Mouse (Mus musculus) testis, adult 2 months (tissue): Measurements from ENCODE around the gene Actn4. TPM values are rescaled to one million over a fixed set of nuclear protein-coding genes. Genes with fewer than 3 reads are reported as not detected.
A peak's percentile ranks its signal among the peaks of the same experiment; 100 is the strongest.

ENCODE experiments used
- H3K27ac ChIP-seq: fragments of 200-500 bp; 2 replicates; pipeline ENCODE4 v1.5.1; 2012; ENCODE audit warnings: low read depth, low read length; ENCODE audit not compliant: control insufficient read depth, insufficient read depth
- H3K27me3 ChIP-seq: fragments of 200-500 bp; 2 replicates; pipeline ENCODE4 v1.6.1; 2012; ENCODE audit warnings: mild to moderate bottlenecking, low read length, moderate library complexity; ENCODE audit not compliant: control insufficient read depth, insufficient read depth
- H3K36me3 ChIP-seq: fragments of 200-500 bp; 2 replicates; pipeline ENCODE4 v1.6.1; 2012; ENCODE audit warnings: mild to moderate bottlenecking, low read length; ENCODE audit not compliant: control insufficient read depth, insufficient read depth
- H3K4me1 ChIP-seq: fragments of 200-500 bp; 2 replicates; pipeline ENCODE4 v1.6.1; 2012; ENCODE audit warnings: low read length; ENCODE audit not compliant: control insufficient read depth, insufficient read depth
- H3K4me3 ChIP-seq: fragments of 200-500 bp; 2 replicates; pipeline ENCODE4 v1.5.1; 2012; ENCODE audit warnings: low read depth, mild to moderate bottlenecking, low read length, moderate library complexity, mixed read lengths; ENCODE audit not compliant: control insufficient read depth
- CTCF ChIP-seq: fragments of 200-500 bp; IDR thresholded peaks from 2 replicates; pipeline ENCODE4 v1.5.1; 2012; ENCODE audit warnings: low read depth, mild to moderate bottlenecking, inconsistent platforms, low read length, moderate library complexity; ENCODE audit not compliant: control insufficient read depth, insufficient read depth, insufficient replicate concordance
- POLR2A ChIP-seq: fragments of 200-500 bp; IDR thresholded peaks from 2 replicates; pipeline ENCODE4 v1.6.1; 2012; ENCODE audit warnings: low read depth, mild to moderate bottlenecking, inconsistent platforms, low read length, moderate library complexity; ENCODE audit not compliant: control insufficient read depth
- polyA plus RNA-seq: library from polyadenylated mRNA; depleted of rRNA; stranded (reverse); fragments of >200 nt; gene quantifications from 2 replicates; pipeline ENCODE4 v1.2.3, GENCODE M21; 2012

Gene Actn4
- polyA plus RNA-seq, 1 experiment = 73.9 TPM

GRCm38 (mm10) chr7:28992997-28993396, 30.9 kb upstream of the Actn4 start:
- no peaks in the 10 kb centered on the region for H3K27me3 ChIP-seq
- no peaks in the 10 kb centered on the region for H3K36me3 ChIP-seq
- no peak for TF ChIP-seq CTCF
- no peak for TF ChIP-seq POLR2A
- no peak overlapping the region for H3K27ac ChIP-seq
- H3K4me3 ChIP-seq = no peak overlapping the region
- H3K4me1 ChIP-seq = peaks cover 3% of the 10 kb centered on the region; the same call in 1 of the 2 replicates

DNA sequence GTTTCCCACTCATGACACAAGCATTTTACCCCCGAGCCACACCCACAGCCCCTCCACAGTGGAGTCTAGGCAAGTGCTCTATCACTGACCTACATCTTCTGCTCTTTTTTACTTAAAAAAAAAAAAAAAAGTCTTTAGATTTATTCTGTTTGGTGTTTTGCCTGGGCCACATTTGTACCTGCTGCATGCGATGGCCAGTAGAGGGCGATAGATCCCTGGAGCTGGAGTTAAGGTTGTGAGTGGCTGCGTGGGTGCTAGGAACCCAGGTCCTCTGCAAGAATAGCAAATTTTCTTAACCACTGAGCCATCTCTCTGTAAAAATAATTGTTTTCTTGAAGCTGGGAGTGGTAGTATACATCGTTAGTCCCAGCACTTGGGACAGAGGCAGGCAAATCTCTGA, 29.5 kb upstream of the Actn4 start:
- TF ChIP-seq POLR2A (no peak), CTCF (peak; percentile 67; the same call in 1 of the 2 replicates)
- no peaks in the 10 kb centered on the region for H3K27me3 ChIP-seq
- H3K4me3 ChIP-seq = no peak overlapping the region
- H3K27ac ChIP-seq = no peak overlapping the region
- peaks cover 3% of the 10 kb centered on the region; the same call in 1 of the 2 replicates for H3K4me1 ChIP-seq
- H3K36me3 ChIP-seq = no peaks in the 10 kb centered on the region

GRCm38 (mm10) chr7:28990766-28991273, 28.7 kb upstream of the Actn4 start:
- Histone ChIP-seq H3K27me3 (no peaks in the 10 kb centered on the region), H3K4me3 (no peak overlapping the region), H3K36me3 (no peaks in the 10 kb centered on the region), H3K4me1 (peaks cover 3% of the 10 kb centered on the region; the same call in 1 of the 2 replicates), H3K27ac (no peak overlapping the region)
- TF ChIP-seq CTCF = no peak
- no peak for TF ChIP-seq POLR2A

GRCm38 (mm10) chr7:28985207-28985606, 23.1 kb upstream of the Actn4 start:
- Histone ChIP-seq H3K4me1 (peaks cover 24% of the 10 kb centered on the region), H3K27me3 (no peaks in the 10 kb centered on the region), H3K4me3 (no peak overlapping the region), H3K36me3 (no peaks in the 10 kb centered on the region; the same call in 1 of the 2 replicates), H3K27ac (no peak overlapping the region)
- TF ChIP-seq CTCF (no peak), POLR2A (no peak)

- H3K4me1 ChIP-seq = peaks cover 24% of the 10 kb centered on the region
- no peak for TF ChIP-seq POLR2A
- no peak for TF ChIP-seq CTCF
- H3K36me3 ChIP-seq = no peaks in the 10 kb centered on the region; the same call in 1 of the 2 replicates
- no peak overlapping the region for H3K27ac ChIP-seq
- H3K27me3 ChIP-seq = no peaks in the 10 kb centered on the region
- no peak overlapping the region for H3K4me3 ChIP-seq
Observed at GRCm38 (mm10) chr7:28984452-28984851, 22.3 kb upstream of the Actn4 start.

- Histone ChIP-seq H3K4me3 (no peak overlapping the region), H3K27ac (no peak overlapping the region), H3K27me3 (no peaks in the 10 kb centered on the region), H3K36me3 (no peaks in the 10 kb centered on the region; the same call in 1 of the 2 replicates), H3K4me1 (peaks cover 24% of the 10 kb centered on the region)
- TF ChIP-seq CTCF = no peak
- TF ChIP-seq POLR2A = no peak
Observed at GRCm38 (mm10) chr7:28983849-28984248, 21.7 kb upstream of the Actn4 start.

GRCm38 (mm10) chr7:28983141-28983564, 21.0 kb upstream of the Actn4 start:
- H3K4me3 ChIP-seq = no peak overlapping the region
- TF ChIP-seq CTCF (no peak), POLR2A (no peak)
- no peaks in the 10 kb centered on the region for H3K27me3 ChIP-seq
- H3K4me1 ChIP-seq = peaks cover 24% of the 10 kb centered on the region
- no peak overlapping the region for H3K27ac ChIP-seq
- H3K36me3 ChIP-seq = no peaks in the 10 kb centered on the region; the same call in none of the 2 replicates

- Histone ChIP-seq H3K27ac (peak overlapping the region; percentile 94), H3K27me3 (no peaks in the 10 kb centered on the region), H3K4me1 (peaks cover 24% of the 10 kb centered on the region), H3K36me3 (no peaks in the 10 kb centered on the region; the same call in none of the 2 replicates), H3K4me3 (peak overlapping the region; percentile 93)
- TF ChIP-seq CTCF = no peak
- no peak for TF ChIP-seq POLR2A
Observed at GRCm38 (mm10) chr7:28982274-28983013, 20.3 kb upstream of the Actn4 start.
